Mouse (Mus musculus): ENCODE results near the gene Mtmr11.

GRCm38 (mm10) chr3:96194966-96195365 is 33.2 kb downstream of the Mtmr11 start:
- TF ChIP-seq CTCF (IDR thresholded peaks at IDR 0.05; ENCODE audit: control insufficient read depth, insufficient read depth, insufficient replicate concordance, low read depth, low read length): no peak
- TF ChIP-seq POLR2A (IDR thresholded peaks at IDR 0.05; ENCODE audit: control insufficient read depth, low read depth, low read length): no peak

All from testis, adult 2 months (tissue).